In genomic region chr8:122825408-122825807, GRCm38 (mm10) we compare ENCODE assay signal across 9 mouse cellular contexts. TPM values are rescaled to one million over a fixed set of nuclear protein-coding genes. Genes with fewer than 3 reads are reported as not detected.
"Had no signal": no experiment of that assay in that cellular context is flagged by ENCODE, and none has a peak within 500 bp of the region (broad histone marks: within the 10 kb centered on the region; RNA-seq: fewer than 3 reads in every experiment).

No protein-coding gene starts in this region.

- H3K27ac ChIP-seq: left cerebral cortex, adult 2 months; liver, embryonic 14.5 days; midbrain, embryonic 13.5 days had no signal

- ATAC-seq: intestine, postnatal 0 days; midbrain, embryonic 13.5 days had no signal

- H3K9ac ChIP-seq: liver, embryonic 14.5 days; midbrain, embryonic 13.5 days had no signal

- H3K4me3 ChIP-seq: left cerebral cortex, adult 2 months; megakaryocyte, embryonic 14.5 days; midbrain, embryonic 13.5 days had no signal

- H3K27me3 ChIP-seq: midbrain, embryonic 13.5 days had no signal

- DNase-seq: liver; lung, adult 18-20 months; lung, postnatal 36 days; right cerebral cortex, postnatal 14 days had no signal

- H3K36me3 ChIP-seq: midbrain, embryonic 13.5 days had no signal

- H3K9me3 ChIP-seq: midbrain, embryonic 13.5 days had no signal

- H3K4me2 ChIP-seq: midbrain, embryonic 13.5 days had no signal

RNA-seq across cellular contexts. Expression of gene Cdh15, which starts 22.4 kb away (rescaled TPM):
- polyA plus RNA-seq: liver, embryonic 14.5 days had no signal
